Mouse (Mus musculus): ENCODE measurements at regions not wholly inside any gene's neighbourhood (a gene's known extent, or its start where the extent isn't known, plus 50 kb on each side); places are given as distances from the start of the nearest gene placed in this dataset.

GRCm38 (mm10) chr7:130102671-130103070 is 417.5 kb downstream of the Ate1 start:
- intact Hi-C loops (cut with DNase I), result no loop called here
- no peak for DNase-seq (ENCODE audit: low spot score in 2 of 2)

GRCm38 (mm10) chr7:130106961-130107360 is 413.2 kb downstream of the Ate1 start:
- intact Hi-C loops (cut with DNase I), result no loop called here
- DNase-seq (ENCODE audit: low spot score in 2 of 2), result no peak

GRCm38 (mm10) chr7:130108362-130108761 is 411.8 kb downstream of the Ate1 start:
- DNase-seq (ENCODE audit: low spot score in 2 of 2), result no peak
- intact Hi-C loops (cut with DNase I), result no loop called here

Measured in left cerebral cortex, postnatal 36 days (tissue).